Mouse (Mus musculus): Measurements from ENCODE around the gene Rreb1.

The Rreb1 gene

DNA sequence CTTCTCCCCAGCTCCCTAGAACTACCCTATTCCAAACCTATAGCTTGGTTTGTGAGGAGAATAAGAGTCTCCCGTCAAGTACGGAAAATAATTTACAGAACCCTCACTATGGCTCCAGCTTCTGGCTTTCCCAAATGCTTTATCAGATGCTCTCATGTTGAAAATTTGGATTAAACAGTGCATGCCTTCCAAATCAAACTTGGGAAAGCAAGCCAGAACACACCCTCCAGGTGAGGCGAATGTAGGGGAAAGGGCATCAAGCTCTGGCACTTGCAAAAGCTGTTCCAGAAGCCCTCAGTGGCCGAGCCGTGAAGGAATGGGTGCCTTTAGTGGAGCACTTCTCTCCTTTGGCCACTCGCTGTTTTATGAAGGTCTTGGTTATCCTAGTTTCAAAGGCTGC lies 126.2 kb downstream of the Rreb1 start:
- no peaks in the 10 kb centered on the region for H3K27me3 ChIP-seq (ENCODE audit: insufficient read depth, low read length)
- H3K36me3 ChIP-seq (ENCODE audit: insufficient read depth, low read length) = peaks cover 78% of the 10 kb centered on the region
- H3K4me3 ChIP-seq (replicated peaks; ENCODE audit: low read length) = no peak overlapping the region
- H3K9me3 ChIP-seq (ENCODE audit: low read length) = no peaks in the 10 kb centered on the region
- no peaks in the 10 kb centered on the region for H3K4me1 ChIP-seq (replicated peaks; ENCODE audit: low read depth, low read length)
- TF ChIP-seq NANOG (IDR thresholded peaks at IDR 0.05; ENCODE audit: borderline replicate concordance, low read length) = no peak
- TF ChIP-seq CTCF (conservative IDR thresholded peaks at IDR 0.05; ENCODE audit: low read length) = no peak
- TF ChIP-seq POU5F1 (IDR thresholded peaks at IDR 0.05; ENCODE audit: borderline replicate concordance, low read length) = no peak

DNA sequence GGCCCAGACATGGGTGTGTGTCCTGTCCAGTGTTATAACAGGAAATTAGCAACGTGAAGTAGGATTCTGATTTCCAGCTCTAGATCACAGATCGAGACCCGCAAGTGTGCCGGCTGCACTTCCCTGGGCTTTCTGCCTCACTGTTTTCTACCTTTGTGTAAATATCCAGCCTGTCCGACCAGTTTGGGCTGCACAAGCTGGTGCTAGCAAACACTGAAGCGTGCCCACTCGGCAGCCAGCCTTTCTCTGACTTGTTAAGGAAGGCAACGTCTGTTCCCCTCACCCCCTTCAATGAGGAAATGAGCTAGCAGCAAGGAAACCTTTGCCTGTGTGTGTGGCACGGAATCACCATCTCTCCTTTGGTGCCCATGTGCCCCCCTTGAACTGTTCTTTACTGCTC lies 129.9 kb downstream of the Rreb1 start:
- TF ChIP-seq CTCF (conservative IDR thresholded peaks at IDR 0.05; ENCODE audit: low read length) = no peak
- no peak for TF ChIP-seq NANOG (IDR thresholded peaks at IDR 0.05; ENCODE audit: borderline replicate concordance, low read length)
- no peak for TF ChIP-seq POU5F1 (IDR thresholded peaks at IDR 0.05; ENCODE audit: borderline replicate concordance, low read length)

DNA sequence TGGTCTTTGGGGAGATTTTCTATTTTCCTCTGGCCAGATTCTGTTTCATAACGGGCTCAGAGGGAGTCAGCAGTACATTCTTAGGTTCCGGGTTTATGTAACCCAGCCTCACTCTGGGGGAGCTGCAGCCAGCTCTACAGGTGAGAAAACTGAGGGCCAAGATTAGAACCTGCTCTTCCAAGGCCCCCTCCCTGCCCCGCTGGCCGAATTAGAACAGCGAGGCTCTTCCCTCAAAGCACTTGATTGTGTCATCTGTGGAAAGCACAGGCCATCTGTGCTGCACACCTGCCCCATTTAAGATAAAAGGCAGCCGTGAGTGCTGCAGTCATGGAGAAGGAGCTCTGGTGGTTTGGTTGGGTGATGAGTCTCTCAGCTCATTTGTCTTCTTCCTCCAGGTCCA lies 130.3 kb downstream of the Rreb1 start:
- H3K27me3 ChIP-seq (ENCODE audit: insufficient read depth, low read length) = no peaks in the 10 kb centered on the region
- peaks cover 84% of the 10 kb centered on the region for H3K36me3 ChIP-seq (ENCODE audit: insufficient read depth, low read length)
- H3K4me3 ChIP-seq (replicated peaks; ENCODE audit: low read length) = no peak overlapping the region
- TF ChIP-seq CTCF (conservative IDR thresholded peaks at IDR 0.05; ENCODE audit: low read length) = no peak
- no peak for TF ChIP-seq NANOG (IDR thresholded peaks at IDR 0.05; ENCODE audit: borderline replicate concordance, low read length)
- TF ChIP-seq POU5F1 (IDR thresholded peaks at IDR 0.05; ENCODE audit: borderline replicate concordance, low read length) = no peak
- no peaks in the 10 kb centered on the region for H3K9me3 ChIP-seq (ENCODE audit: low read length)
- H3K4me1 ChIP-seq (replicated peaks; ENCODE audit: low read depth, low read length) = peaks cover 33% of the 10 kb centered on the region

More for the DNA sequence above, 129.9 kb downstream of the Rreb1 start:
- peaks cover 29% of the 10 kb centered on the region for H3K4me1 ChIP-seq (replicated peaks; ENCODE audit: low read depth, low read length)
- H3K36me3 ChIP-seq (ENCODE audit: insufficient read depth, low read length) = peaks cover 84% of the 10 kb centered on the region
- no peaks in the 10 kb centered on the region for H3K9me3 ChIP-seq (ENCODE audit: low read length)
- no peaks in the 10 kb centered on the region for H3K27me3 ChIP-seq (ENCODE audit: insufficient read depth, low read length)
- no peak overlapping the region for H3K4me3 ChIP-seq (replicated peaks; ENCODE audit: low read length)

DNA sequence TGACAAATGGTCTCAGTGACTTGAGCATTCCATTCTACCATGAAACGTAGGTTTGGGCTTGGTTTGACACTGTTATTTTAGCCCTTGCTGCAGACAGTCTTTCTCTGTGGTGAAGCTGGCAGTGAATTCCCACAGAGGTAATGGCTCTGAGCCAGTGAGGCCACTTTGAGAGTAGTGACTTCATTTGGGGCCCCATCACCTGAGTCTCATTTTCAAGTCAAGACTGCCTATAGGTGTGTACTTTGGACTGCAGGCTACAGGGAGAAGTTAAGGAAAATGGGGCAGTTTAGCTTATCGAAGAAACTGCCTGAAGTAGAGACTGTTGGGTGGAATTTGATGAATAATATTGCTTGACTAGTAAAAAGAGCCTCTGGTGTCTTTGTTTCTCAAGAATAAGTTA lies 131.0 kb downstream of the Rreb1 start:
- H3K9me3 ChIP-seq (ENCODE audit: low read length) = no peaks in the 10 kb centered on the region
- H3K27me3 ChIP-seq (ENCODE audit: insufficient read depth, low read length) = no peaks in the 10 kb centered on the region
- H3K36me3 ChIP-seq (ENCODE audit: insufficient read depth, low read length) = peaks cover 85% of the 10 kb centered on the region
- TF ChIP-seq POU5F1 (IDR thresholded peaks at IDR 0.05; ENCODE audit: borderline replicate concordance, low read length) (no peak), CTCF (conservative IDR thresholded peaks at IDR 0.05; ENCODE audit: low read length) (no peak), NANOG (IDR thresholded peaks at IDR 0.05; ENCODE audit: borderline replicate concordance, low read length) (no peak)
- H3K4me3 ChIP-seq (replicated peaks; ENCODE audit: low read length) = no peak overlapping the region
- H3K4me1 ChIP-seq (replicated peaks; ENCODE audit: low read depth, low read length) = peaks cover 33% of the 10 kb centered on the region

DNA sequence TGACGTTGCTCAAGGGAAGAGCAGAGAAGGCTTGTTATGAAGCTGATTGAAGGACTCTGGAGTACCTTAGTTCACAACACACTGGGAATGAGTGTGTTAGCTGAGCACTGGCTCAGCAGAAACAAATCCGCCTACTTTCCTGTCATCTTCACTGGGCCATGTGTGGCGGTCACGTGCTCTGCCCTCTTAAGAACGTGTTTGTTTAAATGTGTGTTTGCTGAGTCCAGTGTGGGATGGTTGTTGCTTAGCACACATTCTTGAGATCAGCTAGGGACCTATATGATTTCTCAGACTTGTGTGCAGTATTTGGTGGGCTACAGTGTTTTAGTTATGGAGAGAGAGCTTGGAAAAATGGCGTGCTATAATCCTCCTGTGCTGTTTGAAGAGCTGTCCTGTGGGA lies 133.8 kb downstream of the Rreb1 start:
- no peaks in the 10 kb centered on the region for H3K27me3 ChIP-seq (ENCODE audit: insufficient read depth, low read length)
- H3K4me1 ChIP-seq (replicated peaks; ENCODE audit: low read depth, low read length) = peaks cover 33% of the 10 kb centered on the region
- no peak overlapping the region for H3K4me3 ChIP-seq (replicated peaks; ENCODE audit: low read length)
- H3K9me3 ChIP-seq (ENCODE audit: low read length) = no peaks in the 10 kb centered on the region
- H3K36me3 ChIP-seq (ENCODE audit: insufficient read depth, low read length) = peaks cover 79% of the 10 kb centered on the region
- no peak for TF ChIP-seq CTCF (conservative IDR thresholded peaks at IDR 0.05; ENCODE audit: low read length)
- no peak for TF ChIP-seq NANOG (IDR thresholded peaks at IDR 0.05; ENCODE audit: borderline replicate concordance, low read length)
- no peak for TF ChIP-seq POU5F1 (IDR thresholded peaks at IDR 0.05; ENCODE audit: borderline replicate concordance, low read length)

DNA sequence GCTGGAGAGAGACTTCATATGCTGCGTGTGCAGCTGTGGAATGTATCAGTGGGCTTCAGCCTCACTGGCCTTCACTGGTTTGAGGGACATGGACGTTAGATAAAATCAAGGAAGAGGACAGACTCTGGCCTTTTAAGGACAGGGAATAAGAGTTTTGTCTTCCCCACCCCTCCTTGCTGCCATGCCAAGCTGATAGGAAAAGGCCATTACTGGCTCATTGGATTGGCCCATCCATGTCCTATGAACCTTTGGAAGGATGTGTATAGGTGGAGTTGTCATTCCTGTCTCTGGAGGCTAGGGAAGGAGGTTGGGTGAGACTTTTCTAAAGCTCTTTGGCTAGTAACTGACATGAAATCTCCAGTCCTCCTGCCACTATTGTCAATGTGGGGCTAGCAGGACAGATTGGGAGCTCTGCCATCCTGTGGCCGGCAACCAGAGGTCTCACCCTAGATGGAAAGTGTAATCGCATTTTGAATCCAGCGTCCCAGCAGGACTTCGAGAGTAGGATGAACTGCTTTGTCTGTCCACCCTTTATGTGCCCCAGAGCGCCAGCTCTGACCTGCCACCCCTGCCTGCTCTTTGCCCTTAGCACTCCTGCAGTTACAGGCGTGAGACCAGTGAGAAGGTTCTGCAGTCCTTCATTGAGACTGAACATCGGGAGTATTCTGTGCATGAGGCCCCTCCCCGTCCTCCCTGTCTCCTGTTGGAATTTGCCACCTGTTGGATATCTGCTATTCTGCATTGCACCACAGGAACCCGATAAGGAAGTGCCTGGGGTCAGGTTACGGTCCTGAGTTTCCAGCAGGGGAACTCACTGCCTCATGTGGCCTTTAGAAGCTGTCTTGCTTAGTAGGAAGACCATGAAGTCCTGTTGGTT lies 134.6 kb downstream of the Rreb1 start:
- Histone ChIP-seq H3K27me3 (ENCODE audit: insufficient read depth, low read length) (no peaks in the 10 kb centered on the region), H3K36me3 (ENCODE audit: insufficient read depth, low read length) (peaks cover 85% of the 10 kb centered on the region), H3K4me1 (replicated peaks; ENCODE audit: low read depth, low read length) (peaks cover 33% of the 10 kb centered on the region), H3K9me3 (ENCODE audit: low read length) (no peaks in the 10 kb centered on the region), H3K4me3 (replicated peaks; ENCODE audit: low read length) (no peak overlapping the region)
- TF ChIP-seq NANOG (IDR thresholded peaks at IDR 0.05; ENCODE audit: borderline replicate concordance, low read length) (no peak), CTCF (conservative IDR thresholded peaks at IDR 0.05; ENCODE audit: low read length) (no peak), POU5F1 (IDR thresholded peaks at IDR 0.05; ENCODE audit: borderline replicate concordance, low read length) (no peak)

DNA sequence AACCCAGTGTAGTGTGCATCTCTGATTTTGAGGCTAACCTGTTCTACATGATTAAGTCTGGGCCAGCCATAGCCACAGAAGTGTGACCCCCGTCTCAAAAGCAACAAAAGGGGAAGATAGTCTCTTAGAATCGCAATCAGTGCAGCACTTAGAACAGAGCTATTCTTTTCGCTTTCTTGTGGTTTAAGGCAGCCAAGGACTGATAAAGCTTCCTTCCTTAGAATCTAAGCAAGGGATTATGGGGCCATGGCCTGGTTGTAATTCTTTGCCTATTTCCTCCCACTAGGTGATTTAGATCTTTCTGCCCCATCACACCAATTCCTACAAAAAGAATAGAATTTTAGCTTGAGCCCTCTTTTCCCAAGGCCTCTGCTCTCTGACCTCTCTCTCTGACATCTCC lies 135.8 kb downstream of the Rreb1 start:
- H3K4me3 ChIP-seq (replicated peaks; ENCODE audit: low read length) = no peak overlapping the region
- peaks cover 85% of the 10 kb centered on the region for H3K36me3 ChIP-seq (ENCODE audit: insufficient read depth, low read length)
- no peaks in the 10 kb centered on the region for H3K27me3 ChIP-seq (ENCODE audit: insufficient read depth, low read length)
- H3K4me1 ChIP-seq (replicated peaks; ENCODE audit: low read depth, low read length) = peaks cover 33% of the 10 kb centered on the region
- no peaks in the 10 kb centered on the region for H3K9me3 ChIP-seq (ENCODE audit: low read length)
- TF ChIP-seq POU5F1 (IDR thresholded peaks at IDR 0.05; ENCODE audit: borderline replicate concordance, low read length) (no peak), NANOG (IDR thresholded peaks at IDR 0.05; ENCODE audit: borderline replicate concordance, low read length) (no peak), CTCF (conservative IDR thresholded peaks at IDR 0.05; ENCODE audit: low read length) (no peak)

DNA sequence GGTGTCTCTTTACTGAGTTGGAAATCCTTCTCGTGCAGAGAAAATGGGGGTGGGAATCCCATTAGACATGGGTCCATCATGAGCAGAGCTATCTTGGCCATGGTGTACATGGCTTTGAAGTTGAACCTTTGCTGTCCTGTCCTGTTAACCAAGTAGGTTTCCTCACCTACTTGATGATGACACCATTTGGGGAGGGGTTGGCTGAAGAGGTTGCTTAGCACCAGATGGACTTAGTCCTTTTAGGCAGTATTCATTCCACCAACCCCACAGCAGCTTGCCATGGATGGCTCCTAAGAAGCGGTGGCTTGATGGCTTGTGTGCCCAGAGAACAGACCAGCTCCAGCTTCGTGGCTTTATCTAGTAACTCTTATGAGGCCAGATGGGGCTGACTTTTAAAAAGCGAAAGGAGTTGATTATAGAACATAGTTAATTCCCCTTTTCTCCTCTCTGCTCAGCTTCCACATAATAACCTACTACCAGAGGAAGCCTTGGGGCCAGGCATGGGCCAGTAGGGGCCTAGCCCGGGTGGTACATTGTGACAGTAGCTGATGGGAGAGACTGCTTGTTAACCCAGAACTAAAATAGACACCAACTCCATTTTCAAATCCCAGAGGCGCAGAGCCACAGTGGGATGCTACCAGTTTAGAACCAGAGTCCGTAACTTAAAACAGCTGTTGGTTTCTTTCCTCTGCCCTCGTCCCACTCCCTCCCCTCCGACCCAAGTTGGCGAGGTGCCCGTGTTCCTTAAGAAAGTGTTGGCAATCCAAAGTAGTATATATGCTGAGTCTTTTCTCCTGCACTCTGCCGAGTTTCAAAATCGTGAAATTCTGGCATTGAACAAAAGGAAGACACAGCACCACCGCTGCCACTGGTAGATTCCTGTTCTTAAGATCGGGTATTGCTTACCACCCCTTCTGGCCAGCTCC lies 140.4 kb downstream of the Rreb1 start:
- Histone ChIP-seq H3K4me1 (replicated peaks; ENCODE audit: low read depth, low read length) (peaks cover 14% of the 10 kb centered on the region), H3K36me3 (ENCODE audit: insufficient read depth, low read length) (peaks cover 84% of the 10 kb centered on the region), H3K9me3 (ENCODE audit: low read length) (no peaks in the 10 kb centered on the region), H3K27me3 (ENCODE audit: insufficient read depth, low read length) (no peaks in the 10 kb centered on the region), H3K4me3 (replicated peaks; ENCODE audit: low read length) (no peak overlapping the region)
- no peak for TF ChIP-seq CTCF (conservative IDR thresholded peaks at IDR 0.05; ENCODE audit: low read length)
- TF ChIP-seq NANOG (IDR thresholded peaks at IDR 0.05; ENCODE audit: borderline replicate concordance, low read length) = no peak
- no peak for TF ChIP-seq POU5F1 (IDR thresholded peaks at IDR 0.05; ENCODE audit: borderline replicate concordance, low read length)

Data from E14TG2a.4 (cell line).